Mouse (Mus musculus): ENCODE data around the gene Mapk6.
"Not testable (repeated sequence)": the region's sequence is repeated elsewhere in the genome, so short reads cannot be mapped to it uniquely, and the experiment has no call there.

Mapk6 gene

GRCm38 (mm10) chr9:75409852-75410378 lies at the start of gene Mapk6:
Mapk6 (minus strand) TSS chr9:75410005.
- in situ Hi-C loops (cut with MboI) = no loop called here

DNA sequence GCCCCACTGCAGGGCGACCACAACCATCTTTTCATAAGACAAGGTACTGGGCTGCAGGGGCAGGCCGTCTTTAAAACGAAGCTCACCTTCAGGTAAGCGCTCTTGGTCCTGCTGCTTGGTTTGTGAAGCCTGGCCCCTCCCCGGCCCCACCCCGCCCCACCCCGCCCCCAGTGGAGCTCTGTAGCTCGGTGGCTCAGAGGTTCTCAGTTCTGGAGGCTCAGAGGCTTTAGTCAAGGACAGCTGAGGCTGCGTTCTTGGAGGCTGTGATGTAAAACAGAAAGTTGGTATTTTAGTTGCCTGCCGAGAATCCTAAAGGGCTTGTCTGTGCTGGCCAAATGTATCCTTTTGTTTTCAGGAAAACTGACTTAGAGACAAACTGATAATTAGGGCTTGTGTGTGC lies 45.9 kb upstream of the Mapk6 start:
- in situ Hi-C loops (cut with MboI) = no loop called here

DNA sequence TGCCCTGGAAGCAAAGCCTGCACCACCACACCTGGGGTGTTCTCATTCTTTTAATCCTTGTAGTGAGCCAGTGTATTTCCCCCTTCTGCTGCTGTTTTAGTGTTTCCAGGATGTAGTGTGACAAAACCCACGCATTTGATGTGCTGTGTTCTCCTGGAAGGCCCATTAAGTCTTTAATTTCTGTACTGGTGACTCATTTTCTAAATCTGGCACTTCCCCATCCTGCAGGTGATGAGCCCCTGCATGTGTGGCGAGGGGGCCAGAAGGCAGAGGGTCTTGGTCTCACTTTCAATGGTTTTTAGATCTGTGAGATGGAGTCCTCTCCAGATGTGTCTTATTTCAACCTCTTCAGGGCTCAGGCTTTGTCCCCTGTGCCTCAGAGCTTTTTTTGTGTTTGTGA lies 44.2 kb upstream of the Mapk6 start:
- in situ Hi-C loops (cut with MboI) = no loop called here

DNA sequence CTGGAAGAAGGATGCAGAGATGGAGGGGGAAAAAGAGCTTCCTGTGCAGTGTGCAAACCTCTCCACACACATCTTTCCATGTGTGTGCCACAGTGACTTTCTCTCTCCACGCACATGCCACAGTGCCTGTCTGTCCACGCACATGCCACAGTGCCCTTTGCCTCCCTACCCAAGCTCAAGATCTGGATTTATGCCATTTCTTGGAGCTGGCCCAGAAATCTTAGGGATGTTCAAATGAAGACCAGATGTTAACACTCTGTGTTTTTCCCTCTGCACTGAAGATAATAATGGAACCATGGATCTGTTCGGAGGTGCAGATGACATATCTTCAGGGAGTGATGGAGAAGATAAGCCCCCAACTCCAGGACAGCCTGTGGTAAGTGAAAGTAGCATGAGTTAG lies 38.2 kb upstream of the Mapk6 start:
- in situ Hi-C loops (cut with MboI) = no loop called here

DNA sequence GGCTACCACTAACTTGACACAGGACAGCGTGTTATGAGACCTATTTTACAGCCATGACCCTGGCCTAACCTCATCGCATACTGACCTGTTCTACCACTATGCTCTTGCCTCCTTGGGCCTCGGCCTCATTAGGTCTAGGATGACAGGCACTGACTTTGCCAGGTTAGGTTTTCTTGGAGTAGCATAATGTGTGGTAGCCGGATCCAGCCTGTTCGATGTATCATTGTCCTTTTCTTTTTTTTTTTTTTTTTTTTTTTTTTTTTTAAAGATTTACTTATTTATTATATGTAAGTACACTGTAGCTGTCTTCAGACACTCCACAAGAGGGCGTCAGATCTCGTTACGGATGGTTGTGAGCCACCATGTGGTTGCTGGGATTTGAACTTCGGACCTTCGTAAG lies 36.8 kb upstream of the Mapk6 start:
- in situ Hi-C loops (cut with MboI) = not testable (repeated sequence)

DNA sequence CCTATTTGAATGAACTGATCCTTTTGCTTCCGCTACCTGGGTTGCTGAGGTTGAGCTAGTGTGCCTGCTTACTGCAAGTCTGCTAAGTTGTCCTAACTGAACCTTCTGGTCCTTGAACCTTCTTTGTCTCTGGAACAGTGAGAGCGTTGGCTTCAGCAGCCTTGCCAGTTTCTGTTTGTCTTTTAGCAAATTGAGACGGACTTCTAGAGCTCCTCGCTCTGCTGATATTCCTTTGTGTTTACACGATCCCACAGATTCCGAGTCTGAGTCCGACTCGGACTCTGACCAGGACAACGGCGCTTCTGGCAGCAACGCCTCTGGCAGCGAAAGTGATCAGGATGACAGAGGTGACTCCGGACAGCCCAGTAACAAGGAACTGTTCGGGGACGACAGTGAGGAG lies 35.2 kb upstream of the Mapk6 start:
- in situ Hi-C loops (cut with MboI) = no loop called here

- in situ Hi-C loops (cut with MboI) = no loop called here
These were observed 31.9 kb upstream of the Mapk6 start for GRCm38 (mm10) chr9:75441691-75442131.

GRCm38 (mm10) chr9:75440796-75441666 lies 31.2 kb upstream of the Mapk6 start, which contains the start of gene Leo1:
Leo1 (plus strand) TSS chr9:75441524.
- in situ Hi-C loops (cut with MboI) = no loop called here

GRCm38 (mm10) chr9:75437653-75438385 lies 28.0 kb upstream of the Mapk6 start:
- in situ Hi-C loops (cut with MboI) = no loop called here

- in situ Hi-C loops (cut with MboI) = no loop called here
These were observed 26.1 kb upstream of the Mapk6 start for GRCm38 (mm10) chr9:75435918-75436317.

- in situ Hi-C loops (cut with MboI) = no loop called here
These were observed 25.5 kb upstream of the Mapk6 start for GRCm38 (mm10) chr9:75435291-75435690.

- in situ Hi-C loops (cut with MboI) = loop anchor here (5.0 kb wide), 1 partner anchor 78 kb away; no protein-coding TSS in a partner anchor
These were observed 25.1 kb upstream of the Mapk6 start for GRCm38 (mm10) chr9:75434872-75435271.

GRCm38 (mm10) chr9:75434172-75434793 lies 24.5 kb upstream of the Mapk6 start:
- in situ Hi-C loops (cut with MboI) = loop anchor here (5.0 kb wide), 1 partner anchor 77 kb away; no protein-coding TSS in a partner anchor

GRCm38 (mm10) chr9:75432694-75433093 lies 22.9 kb upstream of the Mapk6 start:
- in situ Hi-C loops (cut with MboI) = loop anchor here (5.0 kb wide), 1 partner anchor 75 kb away; no protein-coding TSS in a partner anchor

GRCm38 (mm10) chr9:75430822-75431621 lies 21.2 kb upstream of the Mapk6 start:
- in situ Hi-C loops (cut with MboI) = loop anchor here (5.0 kb wide), 1 partner anchor 74 kb away; no protein-coding TSS in a partner anchor

GRCm38 (mm10) chr9:75429657-75430056 lies 19.9 kb upstream of the Mapk6 start:
- in situ Hi-C loops (cut with MboI) = loop anchor here (5.0 kb wide), 1 partner anchor 72 kb away; no protein-coding TSS in a partner anchor

GRCm38 (mm10) chr9:75429040-75429439 lies 19.2 kb upstream of the Mapk6 start:
- in situ Hi-C loops (cut with MboI) = no loop called here

DNA sequence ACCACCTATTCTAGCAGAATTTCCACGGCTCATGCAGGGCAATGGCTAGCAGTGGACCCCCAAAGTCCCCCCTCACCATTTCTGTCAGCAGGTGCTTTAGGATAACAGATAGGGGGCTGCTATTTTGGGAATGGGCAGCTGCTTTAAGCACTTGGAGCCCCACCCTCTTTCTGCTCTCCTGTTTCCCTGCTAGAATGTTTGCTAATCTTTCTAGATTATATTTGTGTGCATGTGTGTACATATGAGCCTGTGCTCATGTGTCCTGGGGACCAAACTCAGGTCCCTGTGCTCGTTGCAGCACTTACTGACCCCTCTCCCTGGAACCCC lies 18.4 kb upstream of the Mapk6 start:
- in situ Hi-C loops (cut with MboI) = no loop called here

- in situ Hi-C loops (cut with MboI) = no loop called here
These were observed 17.8 kb upstream of the Mapk6 start for GRCm38 (mm10) chr9:75427366-75428273.

DNA sequence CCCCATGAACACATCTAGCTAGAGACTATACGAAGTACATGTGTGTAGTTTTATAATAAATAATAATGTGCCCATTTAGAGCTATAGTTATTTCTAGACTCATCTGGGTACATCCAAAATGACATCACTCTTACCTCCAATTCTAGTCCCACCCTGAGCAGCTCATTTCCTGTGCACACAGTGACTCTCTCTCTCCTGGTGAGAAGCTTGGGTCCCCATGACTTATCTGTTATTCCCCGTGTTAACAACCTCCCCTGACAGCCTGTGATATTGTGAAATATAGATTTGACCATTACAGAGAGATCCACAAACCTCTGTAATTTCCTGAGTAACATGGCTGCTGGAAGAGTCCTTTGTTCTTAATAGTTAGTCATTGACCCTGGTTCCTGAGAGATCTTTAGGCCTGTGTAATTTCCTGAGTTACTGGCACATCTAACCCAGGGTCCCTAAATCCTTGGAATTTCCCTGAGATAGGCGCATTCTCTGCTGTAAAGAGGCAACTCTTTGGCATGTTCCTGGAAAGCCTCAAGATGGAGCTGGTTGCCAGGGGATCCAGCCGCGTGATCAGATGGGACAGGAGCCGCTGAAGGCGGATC lies 16.1 kb upstream of the Mapk6 start:
- in situ Hi-C loops (cut with MboI) = no loop called here
